ENCODE assay signal across 25 mouse cellular contexts in the genomic region with DNA sequence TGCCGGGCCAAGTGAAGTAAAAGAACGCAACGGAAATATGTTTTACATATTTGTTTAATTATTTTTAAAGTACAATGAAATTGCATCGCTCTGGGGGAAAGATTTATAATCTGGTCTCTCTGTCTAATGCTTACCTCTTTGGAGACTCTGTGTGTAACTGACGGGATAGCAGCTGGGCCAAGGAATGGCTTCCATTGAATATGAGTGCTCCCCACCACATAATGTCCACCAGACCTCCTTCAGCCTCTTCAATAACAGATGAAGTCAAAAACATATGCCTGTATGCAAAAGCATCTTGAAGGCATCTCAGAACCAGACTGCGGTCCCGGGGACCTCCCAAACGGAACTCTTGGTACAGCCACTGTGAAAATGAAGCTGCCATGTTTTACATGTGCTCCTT.
"Had no signal": no experiment of that assay in that cellular context is flagged by ENCODE, and none has a peak within 500 bp of the region (broad histone marks: within the 10 kb centered on the region; RNA-seq: fewer than 3 reads in every experiment).

No protein-coding gene starts in this region.

- H3K9ac ChIP-seq: heart, embryonic 13.5 days; heart, embryonic 15.5 days; hindbrain, embryonic 13.5 days; hindbrain, embryonic 15.5 days; limb, embryonic 13.5 days; limb, embryonic 15.5 days; liver, embryonic 12.5 days; liver, embryonic 14.5 days had no signal

- H3K9me3 ChIP-seq: heart, embryonic 13.5 days; heart, embryonic 15.5 days; hindbrain, embryonic 13.5 days; hindbrain, embryonic 15.5 days; limb, embryonic 13.5 days; limb, embryonic 15.5 days; liver, embryonic 12.5 days had no signal

- ATAC-seq: hindbrain, postnatal 0 days; intestine, embryonic 16.5 days; liver, embryonic 12.5 days had no signal

- H3K27ac ChIP-seq: heart, adult 2 months; heart, embryonic 13.5 days; heart, embryonic 15.5 days; hindbrain, embryonic 13.5 days; hindbrain, embryonic 15.5 days; hindbrain, postnatal 0 days; layer of hippocampus, adult 2 months; left cerebral cortex, adult 2 months; limb, embryonic 13.5 days; limb, embryonic 15.5 days; liver, embryonic 12.5 days; liver, embryonic 14.5 days had no signal

- H3K4me2 ChIP-seq: heart, embryonic 11.5 days; heart, embryonic 13.5 days; heart, embryonic 15.5 days; hindbrain, embryonic 13.5 days; hindbrain, embryonic 15.5 days; limb, embryonic 13.5 days; limb, embryonic 15.5 days; liver, embryonic 12.5 days had no signal

- DNase-seq: gastrocnemius, postnatal 14 days; gastrocnemius, postnatal 36 days; heart, adult 11 months; heart, adult 2 months; heart, postnatal 14 days; heart, postnatal 36 days; kidney, adult 11 months; kidney, adult 2 months; kidney, adult 9 months; kidney, postnatal 10 days; kidney, postnatal 25 days; kidney, postnatal 4 days had no signal

- H3K4me3 ChIP-seq: heart, adult 2 months; heart, embryonic 13.5 days; heart, embryonic 15.5 days; hindbrain, embryonic 13.5 days; hindbrain, embryonic 15.5 days; layer of hippocampus, adult 2 months; left cerebral cortex, adult 2 months; limb, embryonic 13.5 days; limb, embryonic 15.5 days; liver, embryonic 12.5 days had no signal

- H3K27me3 ChIP-seq: heart, embryonic 13.5 days; heart, embryonic 15.5 days; hindbrain, embryonic 13.5 days; hindbrain, embryonic 15.5 days; limb, embryonic 13.5 days; limb, embryonic 15.5 days; liver, embryonic 12.5 days had no signal

- H3K36me3 ChIP-seq: heart, embryonic 13.5 days; heart, embryonic 15.5 days; hindbrain, embryonic 13.5 days; hindbrain, embryonic 15.5 days; limb, embryonic 13.5 days; limb, embryonic 15.5 days; liver, embryonic 12.5 days had no signal

- H3K4me1 ChIP-seq: heart, embryonic 13.5 days; heart, embryonic 15.5 days; hindbrain, embryonic 13.5 days; hindbrain, embryonic 15.5 days; liver, embryonic 12.5 days had no signal
